Mouse (Mus musculus) CD4-positive naive resting alpha-beta T cell, adult 57 days (primary cell): ENCODE data around the gene Ly75. TPM values are rescaled to one million over a fixed set of nuclear protein-coding genes. Genes with fewer than 3 reads are reported as not detected.

Experiments used
- total RNA-seq: library from RNA; stranded (reverse); gene quantifications from one replicate; pipeline ENCODE4 v1.2.4, GENCODE M21; 2023

Ly75 gene
- 22.0 TPM for total RNA-seq

DNA sequence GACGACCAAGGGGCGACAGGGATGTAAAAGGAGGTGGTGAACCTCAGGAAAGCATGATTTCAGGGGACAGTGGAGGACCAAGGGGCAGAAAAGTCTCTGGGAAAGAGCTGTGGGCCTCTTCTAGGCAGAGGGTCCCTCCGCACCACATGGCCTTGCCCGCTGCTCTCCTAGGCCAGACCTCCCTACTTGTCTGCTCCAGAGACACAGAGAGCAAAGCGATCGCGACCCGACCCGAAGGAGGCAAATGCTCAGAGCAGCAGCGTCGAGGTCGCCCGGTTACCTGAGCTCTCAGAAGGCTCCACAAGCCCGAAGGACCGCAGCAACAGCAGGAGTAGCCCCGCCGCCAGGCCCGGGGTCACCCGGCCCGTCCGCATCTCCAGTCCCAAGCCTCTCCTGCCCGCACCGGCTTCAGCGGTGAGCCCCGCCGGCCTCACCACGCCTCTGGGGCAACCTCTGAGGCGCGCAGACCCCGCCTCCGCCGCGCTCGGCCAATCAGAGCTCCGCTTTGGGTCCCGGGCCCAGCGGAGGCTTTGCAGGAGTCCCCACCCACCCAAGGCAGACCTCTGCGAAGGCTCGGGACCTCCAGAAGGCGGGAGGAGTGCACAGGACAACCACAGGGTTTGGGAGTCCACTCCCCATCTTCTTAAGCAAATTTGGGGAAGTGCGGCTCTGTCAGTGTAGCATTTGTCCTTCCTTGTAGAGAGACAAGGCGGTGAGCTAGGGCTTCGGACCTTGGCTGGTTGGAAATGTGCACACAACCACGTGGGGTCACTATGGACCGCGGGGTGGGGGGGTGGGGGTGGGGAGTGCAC, at the start of gene Ly75:
Ly75 (minus strand) TSS at position 446 of the 812 bp plus-strand sequence.

GRCm38 (mm10) chr2:60284467-60284821, 98.7 kb downstream of the Ly75 start, which contains the start of gene Cd302:
Cd302 (minus strand) TSS chr2:60284488.

Other genes starting within 250 kb of the Ly75 start
- gene Baz2b, start 173.5 kb downstream of the Ly75 start, total RNA-seq = 115 TPM
- gene March7, start 173.4 kb downstream of the Ly75 start, total RNA-seq = 281 TPM
- gene Cd302, start 98.8 kb downstream of the Ly75 start, total RNA-seq = 1.3 TPM
- gene Pla2r1, start 170.0 kb upstream of the Ly75 start, total RNA-seq = not detected